Mouse (Mus musculus) right cerebral cortex, postnatal 14 days (tissue): ENCODE data around the gene Asb2.

Experiments
- DNase-seq: peaks from one replicate; pipeline ENCODE4 v3.0.0; 2022

The Asb2 gene

GRCm38 (mm10) chr12:103355746-103356414 lies at the start of gene Asb2:
Gene Asb2, minus strand, starts transcription at chr12:103356001.
- DNase-seq: no peak

GRCm38 (mm10) chr12:103404131-103404530 lies 48.3 kb upstream of the Asb2 start:
- DNase-seq: no peak

GRCm38 (mm10) chr12:103396751-103397150 lies 41.0 kb upstream of the Asb2 start:
- no peak for DNase-seq

GRCm38 (mm10) chr12:103395486-103396275 lies 39.9 kb upstream of the Asb2 start:
- DNase-seq: no peak

- DNase-seq: no peak
These were observed 37.7 kb upstream of the Asb2 start for GRCm38 (mm10) chr12:103393528-103393927.

- peak; percentile 44 for DNase-seq
These were observed 35.3 kb upstream of the Asb2 start for GRCm38 (mm10) chr12:103391098-103391497.

- DNase-seq: no peak
These were observed 34.2 kb upstream of the Asb2 start for GRCm38 (mm10) chr12:103389982-103390381.

- DNase-seq: no peak
These were observed 33.5 kb upstream of the Asb2 start for GRCm38 (mm10) chr12:103389348-103389727.

- DNase-seq: peak; percentile 96
These were observed 32.9 kb upstream of the Asb2 start, which contains the start of gene Otub2 for GRCm38 (mm10) chr12:103388505-103389347. Gene Otub2, plus strand, starts transcription at chr12:103388682.

- no peak for DNase-seq
These were observed 24.4 kb upstream of the Asb2 start for GRCm38 (mm10) chr12:103380226-103380625.

GRCm38 (mm10) chr12:103376774-103377173 lies 21.0 kb upstream of the Asb2 start:
- no peak for DNase-seq

GRCm38 (mm10) chr12:103376124-103376523 lies 20.3 kb upstream of the Asb2 start:
- peak; percentile 65 for DNase-seq

- DNase-seq: no peak
These were observed 17.9 kb upstream of the Asb2 start for GRCm38 (mm10) chr12:103373530-103374236.

GRCm38 (mm10) chr12:103371711-103372110 lies 15.9 kb upstream of the Asb2 start:
- DNase-seq: peak; percentile 45

GRCm38 (mm10) chr12:103370861-103371260 lies 15.1 kb upstream of the Asb2 start:
- DNase-seq: no peak

- DNase-seq: no peak
These were observed 13.0 kb upstream of the Asb2 start for GRCm38 (mm10) chr12:103368777-103369176.

GRCm38 (mm10) chr12:103368326-103368669 lies 12.5 kb upstream of the Asb2 start:
- DNase-seq: no peak

- DNase-seq: peak; percentile 89
These were observed 12.0 kb upstream of the Asb2 start for GRCm38 (mm10) chr12:103367620-103368325.

- no peak for DNase-seq
These were observed 11.4 kb upstream of the Asb2 start for GRCm38 (mm10) chr12:103367171-103367570.

GRCm38 (mm10) chr12:103362336-103362735 lies 6.5 kb upstream of the Asb2 start:
- DNase-seq: no peak

GRCm38 (mm10) chr12:103361539-103362307 lies 5.9 kb upstream of the Asb2 start:
- no peak for DNase-seq
